Mouse (Mus musculus) v-Abl transformed pro-B cells (cell line): ENCODE data around the gene Myadm.

ENCODE experiments used
- in situ Hi-C, 2 experiments: fragments of 400-800 bp; cut with MboI; formaldehyde crosslinking; loops; one replicate each; pipeline ENCODE4 v1.15.1; 2025; ENCODE audit not compliant: unreplicated experiment in 2 of 2

Myadm gene

GRCm38 (mm10) chr7:3288976-3289970, at the start of gene Myadm, which contains the start of gene Prkcg:
Gene Myadm, plus strand, starts transcription at chr7:3289080.
Gene Prkcg, plus strand, starts transcription at chr7:3289179.
- in situ Hi-C loops, result loop anchor here (25.0 kb wide), 6 partner anchors 398 to 1748 kb away; partner anchors contain the start of genes Mboat7 (in 2 of the 2), Tmc4 (in 2 of the 2), Tsen34 (in 2 of the 2) and 4632433K11Rik (in 1 of the 2)

- in situ Hi-C loops, result no loop called here
Measured at GRCm38 (mm10) chr7:3239193-3239592, 49.7 kb upstream of the Myadm start.

GRCm38 (mm10) chr7:3260701-3261100, 28.2 kb upstream of the Myadm start:
- in situ Hi-C loops, result loop anchor here in 1 of 2 experiments (5.0 kb wide), 1 partner anchor 42 kb away; no protein-coding TSS in a partner anchor

- in situ Hi-C loops, result loop anchor here in 1 of 2 experiments (5.0 kb wide), 1 partner anchor 41 kb away; no protein-coding TSS in a partner anchor
Measured at GRCm38 (mm10) chr7:3261446-3261845, 27.4 kb upstream of the Myadm start.

GRCm38 (mm10) chr7:3262789-3263188, 26.1 kb upstream of the Myadm start:
- in situ Hi-C loops, result loop anchor here in 1 of 2 experiments (5.0 kb wide), 1 partner anchor 40 kb away; no protein-coding TSS in a partner anchor

GRCm38 (mm10) chr7:3264390-3265022, 24.4 kb upstream of the Myadm start:
- in situ Hi-C loops, result loop anchor here (5.0 kb wide), 1 partner anchor 38 kb away; no protein-coding TSS in a partner anchor

- in situ Hi-C loops, result loop anchor here in 1 of 2 experiments (5.0 kb wide), 1 partner anchor 37 kb away; no protein-coding TSS in a partner anchor
Measured at GRCm38 (mm10) chr7:3265311-3265710, 23.6 kb upstream of the Myadm start.

- in situ Hi-C loops, result loop anchor here in 1 of 2 experiments (5.0 kb wide), 1 partner anchor 35 kb away; no protein-coding TSS in a partner anchor
Measured at GRCm38 (mm10) chr7:3267261-3267660, 21.6 kb upstream of the Myadm start.

GRCm38 (mm10) chr7:3267888-3268287, 21.0 kb upstream of the Myadm start:
- in situ Hi-C loops, result loop anchor here in 1 of 2 experiments (5.0 kb wide), 1 partner anchor 34 kb away; no protein-coding TSS in a partner anchor

GRCm38 (mm10) chr7:3268291-3268690, 20.6 kb upstream of the Myadm start:
- in situ Hi-C loops, result loop anchor here in 1 of 2 experiments (5.0 kb wide), 1 partner anchor 34 kb away; no protein-coding TSS in a partner anchor

- in situ Hi-C loops, result no loop called here
Measured at GRCm38 (mm10) chr7:3272206-3272605, 16.7 kb upstream of the Myadm start.

- in situ Hi-C loops, result loop anchor here (25.0 kb wide), 6 partner anchors 412 to 1762 kb away; partner anchors contain the start of genes Mboat7 (in 2 of the 2), Tmc4 (in 2 of the 2), Tsen34 (in 2 of the 2) and 4632433K11Rik (in 1 of the 2)
Measured at GRCm38 (mm10) chr7:3275455-3276170, 13.3 kb upstream of the Myadm start.

- in situ Hi-C loops, result loop anchor here (25.0 kb wide), 6 partner anchors 411 to 1761 kb away; partner anchors contain the start of genes Mboat7 (in 2 of the 2), Tmc4 (in 2 of the 2), Tsen34 (in 2 of the 2) and 4632433K11Rik (in 1 of the 2)
Measured at GRCm38 (mm10) chr7:3276781-3277180, 12.1 kb upstream of the Myadm start.

GRCm38 (mm10) chr7:3280080-3280653, 8.7 kb upstream of the Myadm start:
- in situ Hi-C loops, result loop anchor here (25.0 kb wide), 6 partner anchors 407 to 1757 kb away; partner anchors contain the start of genes Mboat7 (in 2 of the 2), Tmc4 (in 2 of the 2), Tsen34 (in 2 of the 2) and 4632433K11Rik (in 1 of the 2)

- in situ Hi-C loops, result loop anchor here (25.0 kb wide), 6 partner anchors 407 to 1757 kb away; partner anchors contain the start of genes Mboat7 (in 2 of the 2), Tmc4 (in 2 of the 2), Tsen34 (in 2 of the 2) and 4632433K11Rik (in 1 of the 2)
Measured at GRCm38 (mm10) chr7:3280654-3281153, 8.2 kb upstream of the Myadm start.

GRCm38 (mm10) chr7:3281741-3282140, 7.1 kb upstream of the Myadm start:
- in situ Hi-C loops, result loop anchor here (25.0 kb wide), 6 partner anchors 406 to 1756 kb away; partner anchors contain the start of genes Mboat7 (in 2 of the 2), Tmc4 (in 2 of the 2), Tsen34 (in 2 of the 2) and 4632433K11Rik (in 1 of the 2)

GRCm38 (mm10) chr7:3283081-3283875, 5.6 kb upstream of the Myadm start:
- in situ Hi-C loops, result loop anchor here (25.0 kb wide), 6 partner anchors 404 to 1754 kb away; partner anchors contain the start of genes Mboat7 (in 2 of the 2), Tmc4 (in 2 of the 2), Tsen34 (in 2 of the 2) and 4632433K11Rik (in 1 of the 2)
